Mouse (Mus musculus): Measurements from ENCODE around the gene Medag. TPM values are rescaled to one million over a fixed set of nuclear protein-coding genes. Genes with fewer than 3 reads are reported as not detected.

Gene Medag
- polyA plus RNA-seq, 1 experiment from 2014 or later: 1.8 TPM

Other genes starting within 250 kb of the Medag start
- gene Uspl1, start 227.4 kb upstream of the Medag start, polyA plus RNA-seq (2015; fragmentation: Nextera tagmentation; extraction: Ambion mirVana): 31.1 and 31.3 TPM in 2 replicates
- 780 and 921 TPM in 2 replicates for gene Hmgb1, start 227.3 kb upstream of the Medag start, polyA plus RNA-seq (2015; fragmentation: Nextera tagmentation; extraction: Ambion mirVana)
- gene Alox5ap, start 147.0 kb upstream of the Medag start, polyA plus RNA-seq (2015; fragmentation: Nextera tagmentation; extraction: Ambion mirVana): 11.2 and 11.4 TPM in 2 replicates
- 0.38 and 0.39 TPM in 2 replicates for gene Tex26, start 27.9 kb downstream of the Medag start, polyA plus RNA-seq (2015; fragmentation: Nextera tagmentation; extraction: Ambion mirVana)
- not detected in 2 replicates for gene Wdr95, start 116.9 kb downstream of the Medag start, polyA plus RNA-seq (2015; fragmentation: Nextera tagmentation; extraction: Ambion mirVana)
- 47.7 and 47.9 TPM in 2 replicates for gene Hsph1, start 224.6 kb downstream of the Medag start, polyA plus RNA-seq (2015; fragmentation: Nextera tagmentation; extraction: Ambion mirVana)